Mouse (Mus musculus): ENCODE results near the gene Adamts3.

Gene Adamts3

GRCm38 (mm10) chr5:89883051-89883907 lies at the start of gene Adamts3:
Gene Adamts3, minus strand, starts transcription at chr5:89883334.
- in situ Hi-C loops (cut with MboI) = no loop called here

- in situ Hi-C loops (cut with MboI) = no loop called here
Measured at GRCm38 (mm10) chr5:89931511-89931910, 48.4 kb upstream of the Adamts3 start.

GRCm38 (mm10) chr5:89912359-89912758 lies 29.2 kb upstream of the Adamts3 start:
- in situ Hi-C loops (cut with MboI) = no loop called here

- in situ Hi-C loops (cut with MboI) = no loop called here
Measured at GRCm38 (mm10) chr5:89911950-89912349, 28.8 kb upstream of the Adamts3 start.

GRCm38 (mm10) chr5:89911508-89911907 lies 28.4 kb upstream of the Adamts3 start:
- in situ Hi-C loops (cut with MboI) = no loop called here

- in situ Hi-C loops (cut with MboI) = no loop called here
Measured at GRCm38 (mm10) chr5:89906884-89907431, 23.8 kb upstream of the Adamts3 start.

GRCm38 (mm10) chr5:89901026-89901425 lies 17.9 kb upstream of the Adamts3 start:
- in situ Hi-C loops (cut with MboI) = no loop called here

- in situ Hi-C loops (cut with MboI) = no loop called here
Measured at GRCm38 (mm10) chr5:89897495-89897894, 14.4 kb upstream of the Adamts3 start.

GRCm38 (mm10) chr5:89895520-89895919 lies 12.4 kb upstream of the Adamts3 start:
- in situ Hi-C loops (cut with MboI) = no loop called here

- in situ Hi-C loops (cut with MboI) = no loop called here
Measured at GRCm38 (mm10) chr5:89884991-89885390, 1.9 kb upstream of the Adamts3 start.

- in situ Hi-C loops (cut with MboI) = no loop called here
Measured at GRCm38 (mm10) chr5:89883908-89884204, 722 bp upstream of the Adamts3 start.

GRCm38 (mm10) chr5:89882091-89882734 lies 921 bp downstream of the Adamts3 start:
- in situ Hi-C loops (cut with MboI) = no loop called here

- in situ Hi-C loops (cut with MboI) = no loop called here
Measured at GRCm38 (mm10) chr5:89881425-89881824, 1.7 kb downstream of the Adamts3 start.

GRCm38 (mm10) chr5:89878866-89879392 lies 4.2 kb downstream of the Adamts3 start:
- in situ Hi-C loops (cut with MboI) = no loop called here

- in situ Hi-C loops (cut with MboI) = no loop called here
Measured at GRCm38 (mm10) chr5:89872661-89873060, 10.5 kb downstream of the Adamts3 start.

GRCm38 (mm10) chr5:89859603-89860002 lies 23.5 kb downstream of the Adamts3 start:
- in situ Hi-C loops (cut with MboI) = no loop called here

- in situ Hi-C loops (cut with MboI) = no loop called here
Measured at GRCm38 (mm10) chr5:89858837-89859236, 24.3 kb downstream of the Adamts3 start.

GRCm38 (mm10) chr5:89846551-89846950 lies 36.6 kb downstream of the Adamts3 start:
- in situ Hi-C loops (cut with MboI) = no loop called here

GRCm38 (mm10) chr5:89844354-89844753 lies 38.8 kb downstream of the Adamts3 start:
- in situ Hi-C loops (cut with MboI) = no loop called here

- in situ Hi-C loops (cut with MboI) = no loop called here
Measured at GRCm38 (mm10) chr5:89843478-89843877, 39.7 kb downstream of the Adamts3 start.

- in situ Hi-C loops (cut with MboI) = no loop called here
Measured at GRCm38 (mm10) chr5:89839627-89840026, 43.5 kb downstream of the Adamts3 start.

GRCm38 (mm10) chr5:89821175-89821574 lies 62.0 kb downstream of the Adamts3 start:
- in situ Hi-C loops (cut with MboI) = no loop called here

- in situ Hi-C loops (cut with MboI) = no loop called here
Measured at GRCm38 (mm10) chr5:89819531-89819930, 63.6 kb downstream of the Adamts3 start.
